Mouse (Mus musculus) lung, postnatal 0 days (tissue): ENCODE data around the gene Lrrc41. TPM values are rescaled to one million over a fixed set of nuclear protein-coding genes. Genes with fewer than 3 reads are reported as not detected.

Source experiments
- ATAC-seq: fragments of 200-750 bp; cut with Nextera tagmentation; 2 replicates; pipeline ENCODE4 v1.8.0; 2017; ENCODE audit warnings: moderate library complexity
- DNase-seq: peaks from one replicate; pipeline ENCODE4 v3.0.0-alpha.2; 2016; ENCODE audit warnings: low spot score
- H3K27ac ChIP-seq: fragments of 300-500 bp; sonication (generic); 2 replicates; pipeline ENCODE4 v1.5.1; 2014; ENCODE audit warnings: antibody characterized with exemption, mild to moderate bottlenecking, low read length, mixed read lengths
- H3K27me3 ChIP-seq: fragments of 300-500 bp; sonication (generic); replicated peaks from 2 replicates; pipeline ENCODE4 v1.6.1; 2014; ENCODE audit warnings: low read length, mixed read lengths; ENCODE audit not compliant: insufficient read depth
- H3K36me3 ChIP-seq: fragments of 300-500 bp; sonication (generic); 2 replicates; pipeline ENCODE4 v1.6.1; 2014; ENCODE audit warnings: low read length, mixed read lengths; ENCODE audit not compliant: insufficient read depth
- H3K4me1 ChIP-seq: fragments of 300-500 bp; sonication (generic); 2 replicates; pipeline ENCODE4 v1.6.1; 2014; ENCODE audit warnings: antibody characterized with exemption, low read depth, low read length, mixed read lengths; ENCODE audit not compliant: insufficient read depth
- H3K4me2 ChIP-seq: fragments of 300-500 bp; sonication (generic); replicated peaks from 2 replicates; pipeline ENCODE4 v1.6.1; 2014; ENCODE audit warnings: low read depth, mild to moderate bottlenecking, low read length, moderate library complexity, mixed read lengths
- H3K4me3 ChIP-seq: fragments of 300-500 bp; sonication (generic); 2 replicates; pipeline ENCODE4 v1.5.1; 2014; ENCODE audit warnings: low read depth, low read length
- H3K9ac ChIP-seq: fragments of 300-500 bp; sonication (generic); replicated peaks from 2 replicates; pipeline ENCODE4 v1.6.1; 2014; ENCODE audit warnings: low read depth, mild to moderate bottlenecking
- H3K9me3 ChIP-seq: fragments of 300-500 bp; sonication (generic); 2 replicates; pipeline ENCODE4 v1.6.1; 2016; ENCODE audit warnings: low read length, mixed read lengths
- CTCF ChIP-seq: IDR thresholded peaks from 2 replicates; pipeline ENCODE4 v1.5.1; 2016; ENCODE audit warnings: antibody characterized with exemption, mild to moderate bottlenecking
- EP300 ChIP-seq: IDR thresholded peaks from 2 replicates; pipeline ENCODE4 v1.6.1; 2016; ENCODE audit warnings: antibody characterized with exemption, mild to moderate bottlenecking, control low read depth
- WGBS: fragments of 180-500 bp; shearing (Covaris S2); extraction: QIAGEN DNeasy Blood & Tissue Kit; methylation state at CpG from one replicate; pipeline ENCODE4 v1.1.7; 2014; 5-methylcytosine and 5-hydroxymethylcytosine counted together
- polyA plus RNA-seq: library from polyadenylated mRNA; unstranded; fragments of >200 nt; fragmentation: Nextera tagmentation; extraction: Ambion mirVana; gene quantifications from 2 replicates; pipeline ENCODE4 v1.2.1, GENCODE M21; 2015

The Lrrc41 gene
- polyA plus RNA-seq, 1 experiment from 2014 or later: 49.0 TPM

DNA sequence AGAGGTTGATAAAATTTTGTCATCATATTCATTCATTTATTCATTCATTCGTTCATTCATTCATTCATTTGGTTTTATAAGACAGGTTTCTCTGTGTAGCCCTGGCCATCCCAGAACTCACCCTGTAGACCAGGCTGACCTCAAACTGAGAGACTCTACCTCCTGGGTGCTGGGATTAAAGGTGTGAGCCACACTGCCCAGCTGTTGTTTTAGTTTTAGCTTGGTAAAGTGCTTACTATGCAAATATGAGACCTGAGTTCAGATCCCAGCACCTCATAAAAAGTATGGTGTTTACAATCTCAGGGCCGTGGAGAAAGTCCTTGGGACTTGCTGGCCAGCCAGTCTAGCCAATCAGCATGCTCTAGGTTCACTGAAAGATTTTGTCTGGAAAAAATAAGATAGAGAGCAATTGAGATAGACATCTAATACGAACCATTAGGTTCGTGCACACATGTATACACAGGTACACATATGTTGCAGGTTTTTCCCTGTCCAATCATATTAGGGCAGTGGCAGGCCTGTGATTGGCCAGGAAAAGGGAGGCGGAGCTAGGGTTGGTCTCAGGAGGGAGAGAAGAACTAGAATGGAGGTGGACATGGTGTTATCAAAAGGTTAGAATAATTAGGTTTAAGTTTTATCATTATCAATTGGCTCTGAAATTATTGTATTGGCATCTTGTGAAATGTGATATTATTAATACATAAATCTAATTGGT is 15.9 kb upstream of the Lrrc41 start:
- Histone ChIP-seq H3K36me3 (no peaks in the 10 kb centered on the region), H3K4me3 (no peak overlapping the region), H3K27me3 (no peaks in the 10 kb centered on the region), H3K9ac (no peak overlapping the region), H3K27ac (no peak overlapping the region), H3K4me1 (no peaks in the 10 kb centered on the region), H3K9me3 (no peaks in the 10 kb centered on the region), H3K4me2 (no peak overlapping the region)
- no peak for ATAC-seq
- 70% methylated on average over 5 of the region's 5 CpGs for WGBS
- TF ChIP-seq EP300 (no peak), CTCF (no peak)
- no peak for DNase-seq

DNA sequence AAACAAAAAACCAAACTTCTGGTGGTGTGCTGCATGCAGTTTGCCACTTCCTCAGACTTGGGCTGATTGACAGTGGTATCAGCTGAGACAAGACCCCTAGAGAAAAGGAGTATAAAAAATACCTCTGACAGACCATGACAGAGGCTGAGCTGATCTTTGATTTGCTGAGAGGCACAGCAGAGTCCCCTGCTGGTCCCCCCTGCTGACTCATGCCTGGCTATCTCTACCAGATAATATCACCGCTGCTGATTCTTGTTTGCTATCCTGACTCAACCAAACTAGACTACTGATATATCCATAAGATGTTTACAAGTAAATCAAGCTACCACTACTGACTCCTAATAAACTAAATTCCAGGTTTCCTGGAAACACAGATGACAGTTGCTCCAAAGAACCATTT is 11.2 kb upstream of the Lrrc41 start:
- TF ChIP-seq EP300 (no peak), CTCF (no peak)
- DNase-seq (no peak), ATAC-seq (no peak)
- H3K9ac ChIP-seq: no peak overlapping the region
- H3K4me1 ChIP-seq: no peaks in the 10 kb centered on the region
- WGBS: 31% methylated on average over 1 of the region's 1 CpGs
- no peak overlapping the region for H3K4me2 ChIP-seq
- H3K4me3 ChIP-seq: no peak overlapping the region
- H3K27ac ChIP-seq: no peak overlapping the region
- H3K36me3 ChIP-seq: 0 out of 2 replicates have a peak, but pooled peaks cover 2% of the 10 kb centered on the region
- H3K27me3 ChIP-seq: no peaks in the 10 kb centered on the region
- H3K9me3 ChIP-seq: no peaks in the 10 kb centered on the region

DNA sequence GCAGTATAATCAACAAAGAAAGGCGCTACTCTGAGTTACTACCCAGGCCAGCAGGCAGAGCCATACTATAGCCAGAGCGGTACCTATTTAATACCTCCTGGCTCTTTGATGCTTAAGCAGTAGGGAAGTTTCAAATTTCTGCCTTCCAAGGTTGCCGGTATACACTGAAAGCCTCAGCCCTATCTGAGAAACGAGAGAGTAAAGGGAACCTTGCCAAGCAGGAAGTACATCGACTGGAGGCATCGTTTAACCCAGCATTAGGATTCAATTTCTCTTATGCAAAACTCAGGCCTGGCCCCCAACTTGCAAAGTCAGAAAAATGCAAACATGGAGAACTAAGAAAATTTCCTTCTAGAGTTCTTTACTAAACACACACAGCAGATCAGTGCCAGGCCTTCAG is 5.0 kb upstream of the Lrrc41 start:
- H3K27ac ChIP-seq: no peak overlapping the region
- no peak for DNase-seq
- no peak for ATAC-seq
- no peaks in the 10 kb centered on the region for H3K27me3 ChIP-seq
- H3K4me3 ChIP-seq: no peak overlapping the region
- H3K9ac ChIP-seq: no peak overlapping the region
- 0 out of 2 replicates have a peak, but pooled peaks cover 3% of the 10 kb centered on the region for H3K4me1 ChIP-seq
- 51% methylated on average over 6 of the region's 6 CpGs for WGBS
- no peak overlapping the region for H3K4me2 ChIP-seq
- H3K36me3 ChIP-seq: 0 out of 2 replicates have a peak, but pooled peaks cover 6% of the 10 kb centered on the region
- no peaks in the 10 kb centered on the region for H3K9me3 ChIP-seq
- no peak for TF ChIP-seq CTCF
- no peak for TF ChIP-seq EP300

DNA sequence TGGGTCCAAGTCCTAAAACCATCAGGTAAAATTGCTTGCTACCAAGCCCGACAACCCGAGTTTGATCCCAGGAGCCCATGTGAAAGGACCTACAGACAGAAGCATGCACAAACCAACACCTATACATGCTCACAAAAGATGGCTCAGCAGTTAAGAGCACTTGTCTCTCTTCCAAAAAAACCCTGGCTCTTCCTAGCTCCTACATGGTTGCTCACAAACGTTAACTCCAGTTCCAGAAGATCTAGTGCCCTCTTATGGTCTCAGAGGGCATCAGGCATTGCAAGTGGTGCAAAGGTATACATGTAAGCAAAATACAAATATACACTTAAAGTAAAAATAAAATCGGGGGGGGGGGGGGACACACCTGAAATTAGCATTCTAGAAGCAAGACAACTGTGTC is 1.9 kb upstream of the Lrrc41 start:
- H3K9me3 ChIP-seq: no peaks in the 10 kb centered on the region

DNA sequence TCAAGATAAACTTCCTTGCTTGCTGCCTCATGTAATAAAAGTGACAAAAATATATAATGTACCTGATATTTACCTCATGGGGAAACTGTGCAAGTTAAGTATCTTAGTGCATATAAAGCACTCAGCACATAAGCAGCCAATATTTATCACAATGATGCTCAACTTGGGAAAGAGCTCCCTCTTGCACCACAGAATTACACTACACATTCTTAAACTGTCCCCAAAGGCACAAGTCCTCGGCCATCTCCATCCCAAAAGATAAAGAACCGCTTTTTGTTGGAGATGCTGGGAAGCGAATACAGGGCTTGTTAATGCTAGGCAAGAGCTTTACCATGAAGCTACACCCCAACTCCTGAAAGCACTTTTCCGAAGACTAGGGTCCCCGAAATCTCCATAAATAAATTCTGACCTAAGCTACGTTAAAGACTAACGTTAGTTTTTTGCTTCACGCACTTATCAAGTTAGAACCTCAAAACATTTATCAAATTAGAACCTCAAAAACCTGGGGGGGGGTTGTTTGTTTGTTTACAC is 859 bp upstream of the Lrrc41 start:
- peak overlapping the region; percentile 72 for H3K9ac ChIP-seq
- H3K4me2 ChIP-seq: peak overlapping the region; percentile 84
- H3K27ac ChIP-seq: peak overlapping the region; percentile 98
- peaks cover 15% of the 10 kb centered on the region; the same call in 1 of the 2 replicates for H3K4me1 ChIP-seq
- ATAC-seq (no peak), DNase-seq (peak; percentile 79)
- no peaks in the 10 kb centered on the region for H3K27me3 ChIP-seq
- peak; percentile 64 for TF ChIP-seq CTCF
- TF ChIP-seq EP300: no peak
- H3K9me3 ChIP-seq: no peaks in the 10 kb centered on the region
- 0 out of 2 replicates have a peak, but pooled peaks cover under 1% of the 10 kb centered on the region for H3K36me3 ChIP-seq
- under 1% methylated on average over 8 of the region's 8 CpGs for WGBS
- peak overlapping the region; percentile 93 for H3K4me3 ChIP-seq

More for the DNA sequence above, 1.9 kb upstream of the Lrrc41 start:
- Histone ChIP-seq H3K4me2 (no peak overlapping the region), H3K27me3 (no peaks in the 10 kb centered on the region), H3K27ac (no peak overlapping the region), H3K36me3 (0 out of 2 replicates have a peak, but pooled peaks cover 6% of the 10 kb centered on the region), H3K4me1 (peaks cover 15% of the 10 kb centered on the region; the same call in 1 of the 2 replicates), H3K4me3 (no peak overlapping the region), H3K9ac (no peak overlapping the region)
- no peak for ATAC-seq
- DNase-seq: peak; percentile 66
- TF ChIP-seq CTCF (peak; percentile 72), EP300 (no peak)
- WGBS: 51% methylated on average over 4 of the region's 4 CpGs

DNA sequence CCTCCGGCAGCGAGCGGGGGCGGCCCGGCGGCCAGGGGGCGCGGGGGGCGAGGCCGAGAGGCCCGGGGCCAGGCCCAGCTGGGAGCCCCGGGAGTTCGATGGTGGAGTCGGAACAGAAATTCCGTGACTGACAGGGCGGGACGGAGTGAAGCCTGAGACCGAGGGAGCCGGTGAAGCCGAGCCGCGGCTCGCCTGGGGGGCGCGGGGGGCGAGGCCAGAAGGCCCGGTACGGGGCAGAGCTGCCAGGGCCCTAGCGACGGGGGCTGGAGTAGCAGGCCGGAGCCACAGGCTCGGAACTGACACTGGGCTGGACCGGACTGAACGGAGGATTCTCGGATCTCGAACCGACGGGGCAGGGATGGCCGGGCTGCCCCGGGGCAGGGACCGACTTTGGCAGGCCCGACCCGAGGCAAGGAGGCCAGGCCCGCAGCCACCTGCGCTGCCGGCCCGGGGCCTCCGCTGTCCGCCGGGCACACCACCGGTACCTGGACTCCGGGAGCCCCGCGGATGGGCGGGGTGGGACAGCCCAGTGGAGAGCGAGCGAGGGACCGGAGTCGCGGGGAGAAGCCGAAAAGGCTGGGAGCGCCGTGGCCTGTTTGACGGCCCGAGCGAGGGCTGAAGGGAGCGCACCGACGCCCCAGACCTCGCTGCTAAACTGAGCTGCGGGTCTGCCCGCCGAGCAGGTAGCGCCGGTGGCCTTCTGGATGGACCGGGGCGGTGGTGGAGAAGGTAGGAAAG is 731 bp downstream of the Lrrc41 start:
- TF ChIP-seq CTCF (peak; percentile 59), EP300 (no peak)
- Histone ChIP-seq H3K4me3 (peak overlapping the region; percentile 93), H3K27me3 (no peaks in the 10 kb centered on the region), H3K4me2 (peak overlapping the region; percentile 84), H3K9me3 (no peaks in the 10 kb centered on the region), H3K27ac (peak overlapping the region; percentile 98), H3K36me3 (peaks cover 5% of the 10 kb centered on the region; the same call in 1 of the 2 replicates), H3K9ac (peak overlapping the region; percentile 98), H3K4me1 (peaks cover 15% of the 10 kb centered on the region; the same call in 1 of the 2 replicates)
- ATAC-seq (peak; percentile 76), DNase-seq (peak; percentile 79)
- under 1% methylated on average over 54 of the region's 77 CpGs for WGBS
